Mouse (Mus musculus) erythroblast, embryonic 14.5 days (primary cell): Measurements from ENCODE around the gene Shisa9.

ENCODE experiments used
- GATA1 ChIP-seq: IDR thresholded peaks from 2 replicates; pipeline ENCODE4 v1.6.1; 2012; ENCODE audit warnings: low read length, inconsistent platforms, mixed read lengths
- TAL1 ChIP-seq: IDR thresholded peaks from 3 replicates; pipeline ENCODE4 v1.6.1; 2012; ENCODE audit warnings: low read length, inconsistent platforms, mixed read lengths

DNA sequence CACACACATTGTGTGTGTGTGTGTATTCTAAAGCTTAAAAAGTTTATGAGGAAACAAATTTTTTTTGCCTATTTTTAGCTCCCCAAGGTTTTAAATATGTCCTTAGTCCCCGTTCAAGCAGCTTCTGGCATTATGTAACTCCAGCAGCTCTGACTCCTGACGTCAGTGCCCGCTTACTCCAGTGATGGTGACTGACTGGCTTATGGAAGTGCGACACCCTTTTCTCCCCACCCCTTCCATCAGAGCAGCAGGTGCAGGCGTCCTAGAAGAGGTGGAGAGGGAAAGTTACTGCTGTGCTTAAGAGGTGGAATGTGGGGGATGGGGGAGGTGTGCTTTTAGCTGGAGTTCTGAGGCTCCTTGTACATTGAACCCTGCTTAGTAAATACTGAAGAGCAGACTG lies 213.7 kb downstream of the Shisa9 start:
- TF ChIP-seq TAL1 (no peak), GATA1 (no peak)
